Mouse (Mus musculus) stomach, embryonic 14.5 days (tissue): Measurements from ENCODE around the gene Trim43b. TPM values are rescaled to one million over a fixed set of nuclear protein-coding genes. Genes with fewer than 3 reads are reported as not detected.
A peak's percentile ranks its signal among the peaks of the same experiment; 100 is the strongest.
"Not testable (repeated sequence)": the region's sequence is repeated elsewhere in the genome, so short reads cannot be mapped to it uniquely, and the experiment has no call there.

Experiments
- ATAC-seq: fragments of 200-750 bp; cut with Nextera tagmentation; 2 replicates; pipeline ENCODE4 v1.8.0; 2017; ENCODE audit warnings: low read depth, moderate TSS enrichment; ENCODE audit not compliant: insufficient number of reproducible peaks, insufficient read depth, low FRiP score
- H3K27ac ChIP-seq: fragments of 300-500 bp; sonication (generic); 2 replicates; pipeline ENCODE4 v1.5.1; 2014; ENCODE audit warnings: mild to moderate bottlenecking, low read length, moderate library complexity, mixed read lengths
- H3K27me3 ChIP-seq: fragments of 300-500 bp; sonication (generic); 2 replicates; pipeline ENCODE4 v1.6.1; 2014; ENCODE audit warnings: low read length, control low read depth, mixed read lengths; ENCODE audit not compliant: control insufficient read depth, insufficient read depth
- H3K36me3 ChIP-seq: fragments of 300-500 bp; sonication (generic); 2 replicates; pipeline ENCODE4 v1.6.1; 2014; ENCODE audit warnings: mild to moderate bottlenecking, control low read depth, low read length, moderate library complexity, mixed read lengths; ENCODE audit not compliant: control insufficient read depth, insufficient read depth
- H3K4me1 ChIP-seq: fragments of 300-500 bp; sonication (generic); 2 replicates; pipeline ENCODE4 v1.6.1; 2014; ENCODE audit warnings: low read length, control low read depth, mixed read lengths; ENCODE audit not compliant: control insufficient read depth, insufficient read depth
- H3K4me2 ChIP-seq: fragments of 300-500 bp; sonication (generic); replicated peaks from 2 replicates; pipeline ENCODE4 v1.6.1; 2014; ENCODE audit warnings: low read depth, low read length, control low read depth
- H3K4me3 ChIP-seq: fragments of 300-500 bp; sonication (generic); 2 replicates; pipeline ENCODE4 v1.5.1; 2014; ENCODE audit warnings: low read depth, low read length, control low read depth
- H3K9ac ChIP-seq: fragments of 300-500 bp; sonication (generic); replicated peaks from 2 replicates; pipeline ENCODE4 v1.6.1; 2014; ENCODE audit warnings: low read depth, mild to moderate bottlenecking, control low read depth, low read length, moderate library complexity, mixed read lengths
- H3K9me3 ChIP-seq: fragments of 300-500 bp; sonication (generic); 2 replicates; pipeline ENCODE4 v1.6.1; 2016; ENCODE audit warnings: low read depth, low read length, control low read depth; ENCODE audit not compliant: control insufficient read depth
- WGBS: fragments of 180-500 bp; shearing (Covaris S2); extraction: QIAGEN DNeasy Blood & Tissue Kit; methylation state at CpG from one replicate; pipeline ENCODE4 v1.1.7; 2014; 5-methylcytosine and 5-hydroxymethylcytosine counted together
- polyA plus RNA-seq: library from polyadenylated mRNA; unstranded; fragments of >200 nt; fragmentation: Nextera tagmentation; extraction: Ambion mirVana; gene quantifications from 2 replicates; pipeline ENCODE4 v1.2.1, GENCODE M21; 2014

Gene Trim43b
- polyA plus RNA-seq, result not detected in 2 replicates

DNA sequence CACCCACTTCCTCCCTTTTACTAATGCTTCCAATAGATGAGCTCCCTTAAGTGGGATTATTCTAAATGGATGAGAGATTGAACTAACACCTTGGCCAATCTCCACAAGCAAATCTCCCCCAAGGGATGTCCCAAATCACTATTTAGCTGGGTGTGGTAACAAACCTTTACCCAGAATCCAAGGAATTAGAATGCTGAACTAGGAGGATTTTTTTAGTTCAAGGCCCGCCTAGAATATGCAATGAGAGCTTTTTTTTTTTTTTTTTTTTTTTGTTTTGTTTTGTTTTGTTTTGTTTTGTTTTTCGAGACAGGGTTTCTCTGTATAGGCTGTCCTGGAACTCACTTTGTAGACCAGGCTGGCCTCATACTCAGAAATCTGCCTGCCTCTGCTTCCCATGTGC, at the start of gene Trim43b:
Gene Trim43b (minus strand): TSS at position 101 of the 400 bp plus-strand sequence.
- WGBS, result 70% methylated on average over 1 of the region's 2 CpGs

DNA sequence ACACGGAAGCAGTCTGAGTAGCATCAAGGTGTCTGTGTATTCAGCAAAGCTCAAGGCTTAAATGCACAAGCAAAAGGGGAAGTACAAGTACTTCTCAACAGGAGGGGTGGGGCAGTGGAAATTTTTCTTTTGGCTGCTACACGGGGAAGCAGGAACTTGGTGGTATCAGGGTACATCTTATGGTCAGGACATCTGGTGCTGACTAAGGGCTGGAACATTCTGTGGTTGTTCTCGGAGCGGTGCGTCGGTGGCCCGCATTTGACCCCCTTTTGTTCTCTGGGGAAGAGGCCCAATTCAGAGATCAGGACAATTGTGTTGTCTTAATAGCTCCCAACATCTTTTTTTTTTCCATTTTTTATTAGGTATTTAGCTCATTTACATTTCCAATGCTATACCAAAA, 11.9 kb upstream of the Trim43b start:
- H3K9ac ChIP-seq, H3K9me3 ChIP-seq, H3K27me3 ChIP-seq, H3K4me3 ChIP-seq, H3K27ac ChIP-seq, H3K4me2 ChIP-seq, ATAC-seq, H3K4me1 ChIP-seq, H3K36me3 ChIP-seq: not testable (repeated sequence)
- 92% methylated on average over 7 of the region's 7 CpGs for WGBS

More for the DNA sequence above, at the start of gene Trim43b:
- not testable (repeated sequence) for H3K36me3 ChIP-seq, H3K27ac ChIP-seq, H3K4me3 ChIP-seq, H3K9ac ChIP-seq, H3K9me3 ChIP-seq, H3K27me3 ChIP-seq, ATAC-seq, H3K4me2 ChIP-seq, H3K4me1 ChIP-seq

DNA sequence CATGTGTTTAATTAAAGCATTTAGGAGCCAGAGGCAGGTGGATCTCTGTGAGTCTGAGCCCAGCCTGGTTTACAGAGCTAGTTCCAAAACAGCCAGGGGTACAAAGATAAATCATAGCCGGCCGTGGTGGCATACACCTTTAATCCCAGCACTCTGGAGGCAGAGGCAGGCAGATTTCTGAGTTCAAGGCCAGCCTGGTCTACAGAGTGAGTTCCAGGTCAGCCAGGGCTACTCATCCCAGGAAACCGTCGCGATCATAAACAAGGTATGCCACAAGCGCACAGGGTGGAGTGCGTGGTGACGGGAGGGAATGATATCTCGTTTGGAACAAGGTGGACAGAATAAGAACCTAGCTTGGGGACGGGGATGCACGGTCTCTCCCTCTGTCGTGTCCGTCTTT, 5.9 kb downstream of the Trim43b start:
- not testable (repeated sequence) for H3K9me3 ChIP-seq, H3K36me3 ChIP-seq, H3K27me3 ChIP-seq, H3K4me3 ChIP-seq, H3K4me1 ChIP-seq, H3K9ac ChIP-seq, ATAC-seq, H3K27ac ChIP-seq, H3K4me2 ChIP-seq
- 94% methylated on average over 13 of the region's 13 CpGs for WGBS

GRCm38 (mm10) chr9:89079637-89080036, 13.0 kb downstream of the Trim43b start:
- not testable (repeated sequence) for H3K27ac ChIP-seq, H3K4me2 ChIP-seq, H3K27me3 ChIP-seq, ATAC-seq, H3K9ac ChIP-seq, H3K9me3 ChIP-seq, H3K4me3 ChIP-seq, H3K4me1 ChIP-seq, H3K36me3 ChIP-seq
- WGBS, result 61% methylated on average over 10 of the region's 10 CpGs

- H3K4me3 ChIP-seq, H3K4me2 ChIP-seq, ATAC-seq, H3K9me3 ChIP-seq, H3K4me1 ChIP-seq, H3K27ac ChIP-seq, H3K27me3 ChIP-seq, H3K9ac ChIP-seq, H3K36me3 ChIP-seq: not testable (repeated sequence)
- WGBS, result 82% methylated on average over 1 of the region's 5 CpGs
These were observed 16.1 kb downstream of the Trim43b start for GRCm38 (mm10) chr9:89076508-89076907.

DNA sequence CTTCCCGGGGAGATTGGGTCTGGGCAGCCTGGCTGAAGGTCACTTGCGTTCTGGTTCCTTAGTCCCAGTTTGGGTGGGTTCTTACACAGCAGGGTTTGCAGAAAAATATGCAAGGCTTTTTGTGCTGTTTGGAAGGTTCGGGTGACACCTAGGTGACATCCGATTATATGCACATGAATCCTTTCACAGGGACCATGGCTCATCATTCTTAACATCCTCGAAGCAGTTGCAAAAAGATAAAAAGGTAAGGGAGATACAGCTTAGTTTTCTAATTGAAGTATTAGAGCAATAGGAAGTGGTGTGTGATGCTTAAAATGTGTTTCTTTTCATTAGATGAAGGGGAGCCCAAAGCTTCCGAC, 25.5 kb downstream of the Trim43b start:
- ATAC-seq, H3K4me2 ChIP-seq: not testable (repeated sequence)

GRCm38 (mm10) chr9:89066378-89067142, 26.1 kb downstream of the Trim43b start:
- not testable (repeated sequence) for H3K9ac ChIP-seq, H3K27ac ChIP-seq, H3K27me3 ChIP-seq, H3K4me3 ChIP-seq, H3K36me3 ChIP-seq, H3K4me2 ChIP-seq, H3K4me1 ChIP-seq, H3K9me3 ChIP-seq
- 57% methylated on average over 32 of the region's 44 CpGs for WGBS
- ATAC-seq, result peak; percentile 95

More for the DNA sequence above, 25.5 kb downstream of the Trim43b start:
- H3K36me3 ChIP-seq, H3K27me3 ChIP-seq, H3K9me3 ChIP-seq, H3K27ac ChIP-seq, H3K4me1 ChIP-seq, H3K4me3 ChIP-seq, H3K9ac ChIP-seq: not testable (repeated sequence)
- 98% methylated on average over 2 of the region's 6 CpGs for WGBS
